Mouse (Mus musculus) forebrain, embryonic 16.5 days (tissue): ENCODE measurements around the gene Rtkn. TPM values are rescaled to one million over a fixed set of nuclear protein-coding genes. Genes with fewer than 3 reads are reported as not detected.

ENCODE experiments used
- ATAC-seq: fragments of 200-750 bp; cut with Nextera tagmentation; 2 replicates; pipeline ENCODE4 v1.8.0; 2017; ENCODE audit warnings: mild to moderate bottlenecking, moderate library complexity
- H3K27ac ChIP-seq: fragments of 300-500 bp; sonication (generic); 2 replicates; pipeline ENCODE4 v1.5.1; 2014; ENCODE audit warnings: low read length, control low read depth
- H3K27me3 ChIP-seq: fragments of 300-500 bp; sonication (generic); replicated peaks from 2 replicates; pipeline ENCODE4 v1.6.1; 2014; ENCODE audit warnings: low read length; ENCODE audit not compliant: control insufficient read depth, insufficient read depth
- H3K36me3 ChIP-seq: fragments of 300-500 bp; sonication (generic); 2 replicates; pipeline ENCODE4 v1.6.1; 2014; ENCODE audit not compliant: control insufficient read depth, insufficient read depth
- H3K4me1 ChIP-seq: fragments of 300-500 bp; sonication (generic); replicated peaks from 2 replicates; pipeline ENCODE4 v1.6.1; 2014; ENCODE audit warnings: low read length; ENCODE audit not compliant: control insufficient read depth, insufficient read depth
- H3K4me2 ChIP-seq: fragments of 300-500 bp; sonication (generic); 2 replicates; pipeline ENCODE4 v1.6.1; 2014; ENCODE audit warnings: mild to moderate bottlenecking, low read length, control low read depth
- H3K4me3 ChIP-seq: fragments of 300-500 bp; sonication (generic); replicated peaks from 2 replicates; pipeline ENCODE4 v1.5.1; 2014; ENCODE audit warnings: mild to moderate bottlenecking, low read length, control low read depth
- H3K9ac ChIP-seq: fragments of 300-500 bp; sonication (generic); replicated peaks from 2 replicates; pipeline ENCODE4 v1.6.1; 2014; ENCODE audit warnings: low read depth, low read length, control low read depth
- H3K9me3 ChIP-seq: fragments of 300-500 bp; sonication (generic); 2 replicates; pipeline ENCODE4 v1.6.1; 2016; ENCODE audit warnings: low read length; ENCODE audit not compliant: control insufficient read depth
- WGBS: fragments of 180-500 bp; shearing (Covaris S2); extraction: QIAGEN DNeasy Blood & Tissue Kit; methylation state at CpG from one replicate; pipeline ENCODE4 v1.1.7; 2014; 5-methylcytosine and 5-hydroxymethylcytosine counted together
- polyA plus RNA-seq: library from polyadenylated mRNA; unstranded; fragments of >200 nt; fragmentation: Nextera tagmentation; extraction: Ambion mirVana; gene quantifications from 2 replicates; pipeline ENCODE4 v1.2.1, GENCODE M21; 2015

The Rtkn gene
- polyA plus RNA-seq, 1 experiment from 2014 or later = 7.4 TPM

GRCm38 (mm10) chr6:83135571-83136161 lies 403 bp downstream of the Rtkn start:
- whole genome bisulfite sequencing = 7% methylated on average over 37 of the region's 37 CpGs
- H3K9ac ChIP-seq = peak overlapping the region; percentile 22; the same call in 1 of the 2 replicates

GRCm38 (mm10) chr6:83136291-83136880 lies 1.1 kb downstream of the Rtkn start:
- H3K4me3 ChIP-seq = no peak overlapping the region; the same call in 1 of the 2 replicates
- ATAC-seq = no peak
- peaks cover 21% of the 10 kb centered on the region for H3K4me1 ChIP-seq
- H3K36me3 ChIP-seq = no peaks in the 10 kb centered on the region
- peaks cover 16% of the 10 kb centered on the region for H3K27me3 ChIP-seq
- WGBS = 25% methylated on average over 5 of the region's 5 CpGs
- no peak overlapping the region for H3K27ac ChIP-seq
- no peaks in the 10 kb centered on the region for H3K9me3 ChIP-seq
- peak overlapping the region; percentile 55 for H3K4me2 ChIP-seq
- no peak overlapping the region; the same call in 1 of the 2 replicates for H3K9ac ChIP-seq

More at GRCm38 (mm10) chr6:83135571-83136161, 403 bp downstream of the Rtkn start:
- Histone ChIP-seq H3K36me3 (no peaks in the 10 kb centered on the region), H3K9me3 (no peaks in the 10 kb centered on the region), H3K27ac (no peak overlapping the region), H3K4me1 (peaks cover 21% of the 10 kb centered on the region), H3K4me3 (peak overlapping the region; percentile 19; the same call in 1 of the 2 replicates), H3K27me3 (peaks cover 16% of the 10 kb centered on the region), H3K4me2 (peak overlapping the region; percentile 28)
- ATAC-seq = no peak

DNA sequence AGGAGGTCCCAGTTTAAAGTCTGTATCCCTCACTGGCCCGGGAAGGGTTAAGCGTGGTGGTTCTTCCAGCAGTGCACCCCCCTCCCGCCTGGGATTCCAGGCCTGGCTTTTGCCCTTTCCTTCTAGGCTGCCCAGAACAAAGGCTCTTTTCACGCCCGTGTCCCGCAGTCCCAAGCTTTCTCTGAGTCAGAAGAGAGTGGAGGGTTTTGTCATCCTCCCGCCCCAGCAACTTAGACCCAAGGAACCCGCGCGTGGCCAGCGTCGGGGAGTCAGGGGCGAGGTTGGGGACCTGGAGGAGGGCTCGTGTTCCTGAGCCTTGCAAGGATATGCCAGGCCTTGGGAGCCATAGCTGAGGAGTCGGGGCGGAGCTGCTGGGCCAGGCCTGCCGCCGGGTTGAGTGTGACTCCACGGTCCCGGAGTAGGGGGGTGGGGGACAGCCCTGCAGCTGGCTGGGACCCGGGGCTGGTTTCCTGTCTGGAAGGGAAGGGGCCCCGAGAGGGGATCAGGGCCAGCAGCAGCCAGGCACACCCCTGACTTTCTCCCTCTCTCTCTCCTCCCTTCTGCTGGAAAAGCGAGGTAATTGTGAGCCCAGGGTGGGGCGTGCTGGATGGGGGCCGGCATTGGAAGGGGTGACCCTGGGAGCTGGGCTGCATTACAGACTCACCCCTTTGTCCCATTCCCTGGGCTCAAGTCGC lies 1.8 kb downstream of the Rtkn start:
- H3K9me3 ChIP-seq = no peaks in the 10 kb centered on the region
- H3K27ac ChIP-seq = peak overlapping the region; percentile 76
- ATAC-seq = peak; percentile 66
- 2% methylated on average over 24 of the region's 26 CpGs for WGBS
- peak overlapping the region; percentile 39 for H3K4me3 ChIP-seq
- H3K9ac ChIP-seq = peak overlapping the region; percentile 62
- peaks cover 24% of the 10 kb centered on the region for H3K4me1 ChIP-seq
- no peaks in the 10 kb centered on the region for H3K36me3 ChIP-seq
- peak overlapping the region; percentile 55 for H3K4me2 ChIP-seq
- peaks cover 16% of the 10 kb centered on the region for H3K27me3 ChIP-seq

DNA sequence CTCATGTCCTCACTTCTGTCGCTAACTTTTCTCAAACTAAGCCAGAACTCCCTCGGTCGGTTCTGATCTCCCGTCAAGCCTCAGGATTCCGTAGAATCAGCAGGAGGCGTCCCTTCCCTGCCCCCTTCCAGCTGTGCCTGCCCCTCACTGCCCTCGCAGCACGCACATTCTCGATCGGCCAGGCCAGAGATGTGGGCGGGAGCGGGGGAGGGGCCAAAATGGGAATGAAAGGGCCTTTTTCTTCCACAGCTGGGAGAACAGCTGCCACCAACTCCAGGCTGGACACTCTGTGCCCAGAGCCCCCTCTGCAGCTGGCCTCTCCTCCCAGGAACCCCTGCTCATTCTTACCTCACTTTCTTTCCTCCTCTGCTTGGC lies 2.3 kb downstream of the Rtkn start:
- 0% methylated on average over 12 of the region's 12 CpGs for WGBS
- H3K9me3 ChIP-seq = no peaks in the 10 kb centered on the region
- peak overlapping the region; percentile 55 for H3K4me2 ChIP-seq
- H3K4me1 ChIP-seq = peaks cover 29% of the 10 kb centered on the region
- H3K27ac ChIP-seq = peak overlapping the region; percentile 76
- H3K9ac ChIP-seq = peak overlapping the region; percentile 62
- H3K4me3 ChIP-seq = peak overlapping the region; percentile 39
- peak; percentile 43 for ATAC-seq
- H3K27me3 ChIP-seq = peaks cover 16% of the 10 kb centered on the region
- H3K36me3 ChIP-seq = no peaks in the 10 kb centered on the region

DNA sequence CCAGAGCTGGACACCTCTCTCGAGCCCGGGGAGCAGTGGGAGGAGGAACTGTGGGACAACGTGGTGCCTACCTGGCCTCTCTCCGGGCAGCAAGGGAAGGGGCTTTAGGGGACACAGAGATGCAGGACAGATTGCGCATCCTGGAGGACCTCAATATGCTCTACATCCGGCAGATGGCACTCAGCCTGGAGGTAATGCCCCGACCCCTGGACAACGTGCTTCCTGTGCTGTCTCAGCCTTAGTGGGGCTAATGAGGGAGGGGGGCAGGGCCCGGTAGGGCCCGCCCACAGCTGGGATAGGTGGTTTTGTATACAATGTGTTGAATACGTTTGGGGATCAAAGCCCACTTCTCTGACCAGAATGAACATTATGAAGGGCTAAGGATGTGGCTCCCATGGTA lies 2.8 kb downstream of the Rtkn start:
- Histone ChIP-seq H3K4me3 (peak overlapping the region; percentile 39), H3K4me1 (peaks cover 29% of the 10 kb centered on the region), H3K9me3 (no peaks in the 10 kb centered on the region), H3K36me3 (no peaks in the 10 kb centered on the region), H3K9ac (peak overlapping the region; percentile 62), H3K27ac (peak overlapping the region; percentile 76), H3K27me3 (peaks cover 16% of the 10 kb centered on the region), H3K4me2 (peak overlapping the region; percentile 55)
- peak; percentile 8; the same call in 1 of the 2 replicates for ATAC-seq
- 3% methylated on average over 11 of the region's 11 CpGs for WGBS

GRCm38 (mm10) chr6:83140044-83140443 lies 4.8 kb downstream of the Rtkn start:
- Histone ChIP-seq H3K4me2 (no peak overlapping the region), H3K27ac (no peak overlapping the region), H3K4me3 (no peak overlapping the region), H3K9ac (no peak overlapping the region), H3K36me3 (no peaks in the 10 kb centered on the region), H3K27me3 (peaks cover 14% of the 10 kb centered on the region), H3K4me1 (peaks cover 29% of the 10 kb centered on the region), H3K9me3 (no peaks in the 10 kb centered on the region)
- ATAC-seq = no peak
- WGBS = 84% methylated on average over 8 of the region's 8 CpGs

GRCm38 (mm10) chr6:83141636-83142035 lies 6.4 kb downstream of the Rtkn start:
- H3K27me3 ChIP-seq = peaks cover 4% of the 10 kb centered on the region
- WGBS = 43% methylated on average over 4 of the region's 4 CpGs
- ATAC-seq = no peak
- no peaks in the 10 kb centered on the region for H3K36me3 ChIP-seq
- H3K9me3 ChIP-seq = no peaks in the 10 kb centered on the region
- H3K27ac ChIP-seq = no peak overlapping the region
- H3K4me3 ChIP-seq = peak overlapping the region; percentile 39
- no peak overlapping the region; the same call in 1 of the 2 replicates for H3K9ac ChIP-seq
- peak overlapping the region; percentile 72 for H3K4me2 ChIP-seq
- peaks cover 23% of the 10 kb centered on the region for H3K4me1 ChIP-seq

- peaks cover 17% of the 10 kb centered on the region for H3K4me1 ChIP-seq
- 4% methylated on average over 41 of the region's 41 CpGs for WGBS
- H3K4me3 ChIP-seq = peak overlapping the region; percentile 39
- H3K9ac ChIP-seq = peak overlapping the region; percentile 64
- H3K27me3 ChIP-seq = peaks cover 2% of the 10 kb centered on the region
- H3K4me2 ChIP-seq = peak overlapping the region; percentile 72
- H3K36me3 ChIP-seq = no peaks in the 10 kb centered on the region
- ATAC-seq = peak; percentile 37
- H3K27ac ChIP-seq = no peak overlapping the region
- no peaks in the 10 kb centered on the region for H3K9me3 ChIP-seq
Observed at GRCm38 (mm10) chr6:83142211-83142731, 7.0 kb downstream of the Rtkn start.

- Histone ChIP-seq H3K9me3 (no peaks in the 10 kb centered on the region), H3K4me2 (no peak overlapping the region), H3K4me3 (no peak overlapping the region), H3K36me3 (no peaks in the 10 kb centered on the region), H3K27me3 (no peaks in the 10 kb centered on the region; the same call in 1 of the 2 replicates), H3K9ac (no peak overlapping the region), H3K4me1 (peaks cover 11% of the 10 kb centered on the region), H3K27ac (no peak overlapping the region)
- WGBS = 66% methylated on average over 11 of the region's 11 CpGs
- ATAC-seq = no peak
Observed at GRCm38 (mm10) chr6:83142886-83143285, 7.6 kb downstream of the Rtkn start.
